Mouse (Mus musculus) fibroblast of lung, adult 2 months (primary cell): ENCODE data around the gene Habp2.

Experiments
- DNase-seq: peaks from one replicate; pipeline ENCODE4 v3.0.0-alpha.2; 2011; ENCODE audit warnings: low read depth

Gene Habp2

DNA sequence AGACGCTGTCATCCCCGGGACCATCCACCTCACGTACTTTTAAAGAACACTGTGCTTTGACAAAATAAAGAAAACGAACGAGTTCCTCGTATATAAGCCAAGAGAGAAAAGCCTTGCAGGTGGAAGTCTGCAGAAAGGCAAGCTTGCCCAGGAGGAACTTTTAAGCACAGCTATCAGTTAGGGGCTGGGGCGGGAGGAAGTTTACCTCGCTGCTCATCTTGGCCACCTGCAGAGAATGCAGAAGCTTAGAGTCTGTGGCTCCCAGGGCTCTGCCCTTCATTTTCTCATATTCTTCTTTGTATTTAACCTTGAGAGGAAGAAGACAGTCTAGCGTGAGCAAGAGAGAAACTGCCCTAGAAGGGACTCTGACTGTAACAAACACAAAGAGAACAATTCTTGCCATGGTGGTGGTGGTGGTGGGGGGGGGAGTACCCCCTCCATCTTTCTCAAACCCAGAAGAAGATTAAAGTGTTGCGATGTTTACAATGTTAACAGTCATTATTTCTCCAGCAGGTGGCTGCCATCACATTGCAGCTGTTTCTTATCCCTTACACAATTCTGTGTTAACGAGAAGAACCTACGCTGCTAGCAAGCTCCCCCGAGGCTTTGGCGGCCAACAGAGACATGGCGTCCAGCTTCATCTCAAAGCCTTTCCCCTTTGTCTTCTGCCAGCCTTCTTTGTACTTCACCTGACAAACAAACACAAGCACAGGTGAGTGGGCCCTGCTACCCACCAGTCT, 77.0 kb downstream of the Habp2 start:
- no peak for DNase-seq

DNA sequence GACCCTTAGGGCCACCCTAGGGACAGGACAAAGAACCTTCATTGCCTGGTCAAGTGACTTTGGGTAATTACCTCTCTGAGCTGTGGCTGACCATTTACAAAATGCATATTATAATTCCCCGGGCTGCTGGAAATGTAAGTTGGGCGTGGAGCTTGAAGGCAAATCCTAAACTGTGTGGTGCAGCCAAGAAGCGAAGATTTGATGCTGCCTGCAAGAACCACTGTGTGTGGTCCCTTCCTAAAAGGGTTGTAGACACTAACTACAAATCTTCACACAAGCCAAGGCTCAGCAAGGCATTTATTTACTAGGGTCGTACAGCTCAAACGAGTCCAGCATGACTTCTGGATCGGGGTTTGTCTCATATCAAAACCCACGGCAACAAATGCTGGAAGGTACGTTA, 77.6 kb downstream of the Habp2 start:
- no peak for DNase-seq

DNA sequence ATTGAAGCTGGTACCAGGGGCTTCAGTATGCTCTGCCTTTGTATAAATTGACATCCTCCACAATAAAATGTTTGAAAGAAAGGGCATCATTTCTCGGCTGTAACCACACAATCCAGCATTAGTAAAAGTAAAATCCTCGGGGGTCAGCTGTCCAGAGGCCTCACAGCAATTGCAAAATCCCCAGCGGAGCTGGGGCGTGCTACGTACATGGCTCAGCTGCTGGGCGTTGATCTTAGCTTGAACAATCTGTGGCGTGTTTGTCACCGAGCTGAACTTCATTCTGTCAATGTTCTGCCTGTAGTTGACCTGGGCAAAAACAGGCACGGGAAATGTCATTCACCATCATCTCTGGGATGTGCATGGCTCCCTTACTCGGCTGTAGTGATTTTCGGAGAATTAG, 79.2 kb downstream of the Habp2 start:
- DNase-seq: no peak

DNA sequence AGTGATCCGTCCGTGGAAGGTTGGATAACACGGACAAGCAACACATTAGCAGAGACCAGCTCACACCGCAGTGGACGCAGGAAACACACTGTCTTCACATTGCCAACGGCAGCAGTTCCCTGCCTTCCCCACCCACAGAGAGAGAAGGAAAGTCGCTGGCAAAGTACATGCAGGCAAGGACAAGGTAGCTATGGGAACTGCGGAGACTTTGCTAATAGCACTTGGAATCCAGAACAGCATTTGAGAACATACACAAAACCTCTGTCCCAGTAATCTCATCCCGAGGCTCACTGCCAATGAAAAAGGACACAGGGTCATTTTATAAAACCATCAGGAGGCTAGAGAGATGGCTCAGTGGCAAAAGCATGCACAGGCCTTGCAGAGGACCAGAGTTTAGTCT, 79.7 kb downstream of the Habp2 start:
- no peak for DNase-seq

DNA sequence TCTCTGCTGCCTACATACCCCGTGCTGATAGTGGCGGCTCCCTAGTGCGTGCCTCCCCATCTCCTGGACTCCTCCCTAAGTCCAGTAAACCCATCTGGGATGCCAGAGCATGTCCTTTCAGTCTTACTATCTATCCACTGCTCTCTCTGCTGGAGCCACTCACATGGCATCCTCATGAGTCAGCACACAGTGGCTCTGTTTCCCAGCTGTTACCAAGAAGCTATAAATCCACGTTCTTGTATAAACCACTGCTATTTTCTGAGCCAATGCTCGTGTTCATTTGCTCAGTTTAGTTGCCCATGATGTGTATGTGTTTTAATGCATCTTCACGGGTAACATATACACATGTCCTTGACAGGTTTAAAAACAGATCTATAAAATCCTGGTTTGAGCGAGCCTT, 80.8 kb downstream of the Habp2 start:
- no peak for DNase-seq

DNA sequence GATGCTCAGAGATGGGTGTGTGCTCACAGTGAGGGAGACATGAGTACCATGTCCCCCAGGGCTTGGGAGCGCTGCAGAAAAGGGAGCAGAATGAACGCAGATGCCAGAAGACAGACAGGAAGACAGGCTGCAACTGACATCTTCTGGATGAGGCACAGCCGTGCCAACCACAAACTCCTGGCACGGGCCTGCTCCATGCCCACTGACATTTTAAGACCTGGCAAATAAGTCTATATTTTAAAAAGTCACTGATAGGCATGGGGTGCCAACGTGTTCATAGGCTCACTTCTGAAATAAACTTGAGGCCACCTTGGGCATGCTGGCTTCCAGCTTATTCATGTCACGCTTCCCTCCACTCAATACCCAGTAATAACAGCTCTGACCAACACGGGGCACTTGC, 82.0 kb downstream of the Habp2 start:
- no peak for DNase-seq
